Mouse (Mus musculus): ENCODE measurements around the gene Oasl2.
A peak's percentile ranks its signal among the peaks of the same experiment; 100 is the strongest.
"Not testable (repeated sequence)": the region's sequence is repeated elsewhere in the genome, so short reads cannot be mapped to it uniquely, and the experiment has no call there.

Oasl2 gene

DNA sequence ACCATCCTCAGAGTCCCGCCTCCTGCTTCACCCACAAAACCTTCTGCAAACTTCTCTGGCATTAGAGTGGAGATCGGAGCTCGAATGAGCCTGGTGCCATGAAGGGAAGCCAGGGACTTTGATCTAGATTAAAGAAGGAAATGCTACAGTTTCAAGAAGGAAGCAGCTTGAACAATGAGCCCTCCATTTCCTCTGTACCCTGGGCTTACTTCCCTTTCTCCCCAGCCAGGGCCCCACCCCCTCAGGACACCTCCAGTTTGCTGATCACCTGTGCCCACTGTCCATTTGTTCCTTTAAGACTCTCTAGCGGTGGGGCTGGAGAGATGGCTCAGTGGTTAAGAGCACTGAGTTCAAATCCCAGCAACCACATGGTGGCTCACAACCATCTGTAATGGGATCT lies 20.0 kb downstream of the Oasl2 start:
- peak; percentile 30 for DNase-seq

DNA sequence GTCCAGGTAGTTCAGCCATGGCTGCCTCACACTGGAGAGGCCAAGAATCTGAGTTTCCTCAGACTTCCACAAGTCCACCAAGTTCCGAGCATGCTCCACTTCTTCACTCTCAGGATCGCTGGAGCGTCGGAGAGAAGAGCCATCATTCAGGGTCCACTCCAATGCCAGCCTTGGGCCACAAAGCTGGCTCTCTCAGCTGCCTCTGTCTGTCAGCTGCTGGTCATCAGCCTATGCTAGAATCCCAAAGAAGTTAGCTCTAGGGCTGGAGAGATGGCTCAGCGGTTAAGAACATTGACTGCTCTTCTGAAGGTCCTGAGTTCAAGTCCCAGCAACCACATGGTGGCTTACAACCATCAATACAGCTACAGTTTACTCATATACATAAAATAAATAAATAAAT lies 20.6 kb downstream of the Oasl2 start:
- not testable (repeated sequence) for DNase-seq

DNA sequence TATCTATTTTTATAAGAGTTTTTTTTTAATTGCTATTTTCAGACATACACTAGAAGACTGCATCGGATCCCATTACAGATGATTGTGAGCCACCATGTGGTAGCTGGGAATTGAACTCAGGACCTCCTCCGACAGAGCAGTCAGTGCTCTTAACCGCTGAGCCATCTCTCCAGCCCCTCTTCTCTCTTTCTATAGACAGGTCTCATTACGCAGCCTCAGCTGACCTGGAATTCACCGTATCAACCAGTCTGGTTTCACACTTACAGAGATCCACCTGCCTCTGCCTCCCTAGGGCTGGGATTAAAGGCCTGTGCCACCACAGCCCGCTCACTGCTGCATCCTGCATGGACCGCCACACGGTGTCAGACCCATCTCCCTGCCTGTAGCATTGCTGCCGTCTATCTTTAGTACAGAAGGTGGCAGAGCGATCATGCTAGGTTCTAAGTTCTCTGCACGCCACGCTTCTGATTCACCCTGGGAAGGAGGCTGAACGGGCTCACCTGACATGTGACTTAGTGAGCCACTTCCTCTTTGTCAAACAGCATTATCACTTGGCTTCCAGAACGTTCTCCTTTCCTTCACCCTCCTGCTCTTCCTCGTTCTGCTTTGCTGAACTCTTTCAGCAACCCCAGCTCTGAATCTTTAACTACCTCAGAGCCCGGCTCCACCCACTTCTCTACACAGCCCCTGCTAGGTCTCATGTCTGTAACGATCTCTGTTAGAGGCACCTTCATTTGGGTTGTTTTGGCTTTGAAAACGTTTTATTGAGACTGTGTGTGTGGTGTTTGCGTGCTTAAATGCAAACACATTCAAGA lies 25.0 kb downstream of the Oasl2 start:
- DNase-seq, result peak; percentile 67

DNA sequence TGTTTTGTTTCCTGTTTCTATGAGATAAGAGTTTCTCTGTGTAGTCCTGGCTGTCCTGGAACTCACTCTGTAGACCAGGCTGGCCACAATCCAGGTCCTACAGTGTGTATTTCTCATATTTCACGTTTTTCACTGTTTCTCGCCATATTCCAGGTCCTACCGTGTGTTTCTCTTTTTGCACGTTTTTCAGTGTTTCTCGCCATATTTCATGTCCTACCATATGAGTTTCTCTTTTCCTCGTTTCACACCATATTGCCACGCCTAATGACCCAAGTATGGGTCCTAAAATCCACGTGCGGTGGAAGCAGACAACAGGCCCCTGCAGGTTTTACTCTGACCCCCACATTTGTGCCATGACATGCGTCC lies 25.6 kb downstream of the Oasl2 start:
- no peak for DNase-seq

DNA sequence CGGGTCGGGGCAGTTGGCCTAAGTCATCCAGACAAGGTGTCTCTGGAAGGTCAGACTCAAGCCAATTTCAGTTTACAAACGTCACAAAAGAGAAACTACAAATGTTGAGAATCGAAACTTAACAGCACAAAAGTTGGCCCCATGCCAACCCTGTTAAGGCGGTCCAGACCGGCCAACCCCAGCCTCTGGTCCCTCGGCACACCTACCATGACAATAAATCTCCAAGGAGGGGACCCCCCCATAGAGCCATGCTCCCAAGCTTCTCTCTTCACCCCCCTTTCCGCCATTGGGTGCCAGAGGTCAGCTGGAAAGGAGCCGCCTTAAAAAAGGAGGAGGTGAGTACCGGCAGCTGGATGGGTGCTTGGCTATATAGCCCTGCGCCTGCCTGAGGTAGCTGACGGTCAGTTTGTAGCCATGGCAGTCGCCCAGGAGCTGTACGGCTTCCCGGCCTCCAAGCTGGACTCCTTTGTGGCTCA lies 26.3 kb downstream of the Oasl2 start, which contains the start of gene Oasl1:
Gene Oasl1, plus strand, starts transcription at position 243 of the 476 bp plus-strand sequence.
- peak; percentile 72 for DNase-seq

DNA sequence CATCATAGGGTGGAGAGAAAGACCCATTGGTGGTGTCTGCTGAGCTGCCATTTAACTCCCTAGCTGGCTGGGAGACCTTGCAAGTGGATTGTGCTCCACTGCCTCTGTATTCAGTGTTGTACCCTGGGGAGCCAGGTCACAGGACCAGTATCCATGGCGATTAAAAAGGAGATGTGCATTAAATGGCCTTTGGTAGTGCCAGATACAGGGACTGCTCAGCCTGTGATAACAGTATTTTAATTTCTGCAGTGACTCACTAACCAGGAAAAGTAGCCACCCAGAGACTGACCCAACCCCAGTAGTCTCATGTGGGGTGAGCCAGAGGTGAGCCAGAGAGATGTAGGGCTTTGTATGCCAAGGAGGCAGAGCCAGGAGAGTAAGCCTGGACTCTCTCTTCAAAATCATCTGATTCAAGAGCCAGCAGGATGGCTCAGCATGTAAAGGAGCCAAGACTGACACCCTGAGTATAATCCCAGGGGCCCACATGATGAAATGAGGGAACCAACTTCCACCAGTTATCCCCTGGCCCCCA lies 29.5 kb downstream of the Oasl2 start:
- DNase-seq, result no peak

DNA sequence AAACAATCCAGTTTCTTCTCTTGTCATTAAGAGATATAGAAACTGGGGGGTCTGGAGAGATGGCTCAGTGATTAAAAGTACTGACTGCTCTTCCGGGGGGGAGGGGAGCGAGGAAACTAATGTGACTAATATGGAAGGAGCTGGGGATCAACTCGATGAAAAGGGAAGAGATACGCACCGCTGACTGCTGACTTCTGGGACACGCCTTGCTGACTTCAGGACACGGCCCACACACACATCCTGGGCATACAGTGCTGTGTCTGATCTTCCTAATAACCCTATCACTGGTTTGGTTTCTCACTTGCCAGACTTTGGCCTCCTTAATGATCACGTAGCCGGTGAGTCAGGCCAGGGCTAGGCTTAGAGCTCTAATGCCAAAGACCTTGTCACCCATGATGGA lies 30.0 kb downstream of the Oasl2 start:
- DNase-seq, result no peak

DNA sequence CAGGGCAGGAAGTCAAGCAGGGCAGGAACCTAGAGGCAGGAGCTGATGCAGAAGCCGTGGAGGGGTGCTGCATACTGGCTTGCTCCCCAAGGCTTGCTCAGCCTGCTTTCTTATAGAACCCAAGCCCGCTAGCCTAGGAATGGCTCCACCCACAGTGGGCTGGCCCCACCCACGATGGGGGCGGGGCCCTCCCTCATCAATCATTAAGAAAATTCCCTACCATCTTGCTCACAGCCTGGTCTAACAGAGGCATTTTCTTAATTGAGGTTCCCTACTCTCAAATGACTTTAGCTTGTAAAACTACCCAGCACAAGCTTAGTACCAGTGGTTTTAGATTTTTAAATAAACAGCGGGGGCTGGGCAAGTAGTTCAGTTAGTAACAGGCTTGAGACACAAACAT lies 34.9 kb downstream of the Oasl2 start:
- no peak for DNase-seq

DNA sequence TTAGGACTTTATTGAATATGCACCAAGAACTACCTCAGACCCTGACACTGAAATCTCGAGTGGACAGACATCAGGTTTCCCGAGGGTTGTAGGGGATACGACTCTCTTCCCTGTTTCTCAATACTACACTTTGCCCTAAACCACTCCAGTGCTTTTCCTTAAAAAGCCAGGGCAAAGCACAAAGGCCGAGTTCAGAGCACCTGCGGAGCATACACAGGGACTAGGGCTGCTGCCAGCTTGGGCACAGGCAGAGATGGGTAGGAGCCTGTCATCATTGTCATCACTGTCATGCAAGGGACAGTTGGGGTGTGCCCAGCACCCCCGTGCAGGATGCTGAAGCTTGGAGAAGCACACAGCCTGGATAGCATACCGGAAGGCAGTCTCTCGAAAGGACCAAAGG lies 36.5 kb downstream of the Oasl2 start:
- no peak for DNase-seq

DNA sequence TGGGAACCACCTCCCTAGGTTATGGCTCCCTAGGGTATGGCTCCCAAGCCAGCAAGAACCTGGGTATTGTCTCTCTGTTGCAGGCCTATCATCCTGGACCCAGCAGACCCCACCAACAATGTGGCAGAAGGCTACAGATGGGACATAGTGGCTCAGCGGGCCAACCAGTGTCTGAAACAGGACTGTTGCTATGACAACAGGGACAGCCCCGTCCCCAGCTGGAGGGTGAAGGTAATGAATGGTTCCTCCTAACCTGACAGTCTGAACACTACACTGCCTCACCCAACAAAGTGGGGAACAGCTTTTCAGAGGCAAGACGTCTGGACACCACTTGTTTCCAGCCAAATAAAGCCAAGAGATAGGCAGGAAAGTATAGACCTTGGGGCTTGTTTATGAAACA lies 39.1 kb downstream of the Oasl2 start:
- DNase-seq, result no peak

DNA sequence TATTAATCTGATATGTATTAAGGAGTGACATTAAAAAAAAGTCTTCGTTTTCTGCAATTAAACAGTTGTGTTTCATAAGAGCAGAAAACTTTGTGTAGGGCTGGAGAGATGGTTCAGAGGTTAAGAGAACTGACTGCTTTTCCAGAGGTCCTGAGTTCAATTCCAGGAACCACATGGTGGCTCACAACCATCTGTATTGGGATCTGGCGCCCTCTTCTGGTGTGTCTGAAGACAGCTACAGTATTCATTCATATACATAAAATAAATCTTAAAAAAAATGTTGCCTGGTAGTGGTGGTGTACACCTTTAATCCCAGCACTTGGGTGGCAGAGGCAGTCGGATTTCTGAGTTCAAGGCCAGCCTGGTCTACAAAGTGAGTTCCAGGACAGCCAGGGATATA lies 44.4 kb downstream of the Oasl2 start:
- not testable (repeated sequence) for DNase-seq

DNA sequence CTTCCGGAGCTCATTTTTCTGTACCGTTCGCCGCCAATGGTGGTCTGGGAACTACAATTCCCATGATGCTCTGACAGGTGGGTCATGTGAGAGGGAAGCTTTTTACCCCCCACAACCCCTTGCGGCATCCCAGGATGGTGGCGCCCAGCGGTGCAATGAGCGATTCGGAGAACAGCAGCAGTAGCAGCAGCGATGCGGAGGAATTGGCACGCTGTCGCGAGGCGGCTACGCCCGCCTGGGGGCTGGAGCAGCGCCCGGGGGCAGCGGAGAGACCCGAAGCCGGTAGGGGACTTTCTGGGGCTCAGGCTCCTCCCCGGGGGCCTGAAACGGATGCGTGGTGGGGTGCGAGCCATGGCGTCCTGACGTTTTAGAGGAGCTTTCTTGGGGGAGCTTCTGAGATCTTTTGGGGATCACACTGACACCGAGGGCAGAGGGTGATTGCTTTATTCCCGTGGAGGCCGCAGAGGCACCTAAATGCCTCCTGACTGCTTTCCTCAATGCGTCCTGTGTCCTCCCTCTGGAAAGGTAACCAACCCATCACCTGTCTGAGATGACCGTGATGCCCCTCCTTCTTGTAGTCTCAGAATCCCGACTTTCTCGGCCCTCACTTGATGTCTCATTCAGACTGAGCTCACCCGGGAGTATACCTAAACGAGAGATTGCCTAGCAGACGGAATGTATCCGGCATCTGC lies 45.5 kb downstream of the Oasl2 start, which contains the start of gene 2210016L21Rik:
Gene 2210016L21Rik, plus strand, starts transcription at position 85 of the 692 bp plus-strand sequence.
- peak; percentile 91 for DNase-seq

DNA sequence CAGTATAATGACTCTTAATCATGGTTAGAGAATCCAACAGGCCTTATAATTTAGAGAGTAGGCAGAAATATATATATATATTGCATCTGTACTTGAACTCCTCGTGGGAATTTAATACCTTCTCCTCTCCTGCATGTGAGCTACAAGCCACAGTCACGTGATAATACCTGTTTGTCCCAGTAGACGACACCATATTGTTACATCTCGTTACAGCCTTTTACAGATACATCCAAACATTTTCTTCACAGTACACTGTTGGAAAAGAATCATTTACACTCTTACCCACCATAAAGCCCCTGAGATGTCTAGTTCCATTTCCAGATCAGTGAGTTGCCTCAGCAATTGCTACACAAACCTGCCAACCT lies 46.0 kb downstream of the Oasl2 start:
- no peak for DNase-seq

DNA sequence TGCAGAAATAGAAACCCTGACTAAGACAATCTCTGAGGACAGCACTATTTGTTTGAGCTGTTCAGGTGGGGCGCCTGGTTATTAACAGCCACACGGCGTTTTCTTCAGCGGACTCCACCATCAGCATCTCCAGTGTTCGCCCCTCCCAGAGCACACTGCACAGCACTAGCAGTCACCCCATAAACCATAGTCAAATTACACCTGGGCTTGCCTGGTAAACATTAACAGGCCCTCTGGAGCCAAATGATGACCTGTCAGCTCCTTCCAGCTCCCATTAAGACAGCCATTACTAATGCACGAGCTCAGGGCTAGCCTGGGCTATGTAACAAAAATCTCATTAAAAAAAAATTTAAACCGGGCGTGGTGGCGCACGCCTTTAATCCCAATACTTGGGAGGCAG lies 48.3 kb downstream of the Oasl2 start:
- DNase-seq, result no peak

DNA sequence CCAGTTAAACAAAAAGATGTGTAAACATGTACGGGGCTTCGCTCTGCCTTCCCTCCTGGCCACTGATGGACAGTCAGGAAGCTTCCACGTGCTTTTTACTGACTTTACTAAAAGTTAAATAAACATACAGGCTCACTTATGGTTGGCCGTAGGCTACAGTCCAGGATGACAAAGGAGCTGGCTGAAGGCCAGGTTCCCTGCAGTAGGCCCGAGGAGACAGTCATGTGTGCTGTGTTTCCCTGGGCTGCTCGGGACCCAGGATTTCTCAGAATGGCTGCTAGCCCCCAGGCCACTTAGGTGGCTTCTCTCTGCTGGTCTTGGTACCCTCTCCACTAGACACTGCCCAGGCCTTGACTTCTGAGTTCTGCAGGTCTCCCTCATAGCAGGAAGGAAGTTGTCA lies 52.2 kb downstream of the Oasl2 start:
- peak; percentile 30 for DNase-seq

DNA sequence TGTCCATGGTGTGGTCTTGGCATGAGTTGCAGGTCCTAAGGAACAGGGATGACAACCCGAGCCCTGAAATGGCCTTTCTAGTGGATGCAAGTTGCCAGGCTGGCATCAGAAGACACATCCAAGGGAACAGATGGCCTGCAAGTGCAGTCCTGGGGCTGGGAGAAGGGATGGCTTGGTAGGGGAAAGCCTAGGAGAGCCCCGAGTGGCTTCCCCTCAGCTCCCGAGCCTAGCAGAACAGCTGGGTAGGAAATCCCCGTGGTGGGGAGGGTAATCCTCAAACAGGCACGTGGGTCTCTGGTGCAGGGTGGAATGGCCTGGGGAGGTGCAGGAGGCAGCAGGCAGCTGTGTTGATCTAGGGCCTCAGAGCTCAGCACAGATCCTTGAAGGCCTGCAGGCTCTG lies 52.6 kb downstream of the Oasl2 start:
- no peak for DNase-seq

DNA sequence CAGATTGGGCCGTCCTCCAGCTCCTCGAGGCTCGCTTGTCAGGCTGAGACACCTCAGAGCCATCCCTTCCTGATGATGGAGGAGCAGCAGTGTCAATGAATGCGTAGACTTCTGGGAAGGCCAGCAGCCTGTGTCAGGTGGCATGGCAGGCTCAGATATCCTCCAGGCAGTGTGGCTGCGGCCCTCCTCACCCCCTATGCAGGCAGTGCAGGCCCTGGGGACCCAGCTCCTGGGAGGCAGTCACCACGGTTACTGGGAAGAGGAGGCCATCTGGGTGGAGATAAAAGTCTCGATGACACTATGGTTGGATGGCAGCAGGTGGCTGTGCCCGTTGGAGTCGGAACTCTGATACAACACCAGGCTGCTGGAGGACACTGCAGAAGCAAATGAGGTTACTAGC lies 53.1 kb downstream of the Oasl2 start:
- no peak for DNase-seq

DNA sequence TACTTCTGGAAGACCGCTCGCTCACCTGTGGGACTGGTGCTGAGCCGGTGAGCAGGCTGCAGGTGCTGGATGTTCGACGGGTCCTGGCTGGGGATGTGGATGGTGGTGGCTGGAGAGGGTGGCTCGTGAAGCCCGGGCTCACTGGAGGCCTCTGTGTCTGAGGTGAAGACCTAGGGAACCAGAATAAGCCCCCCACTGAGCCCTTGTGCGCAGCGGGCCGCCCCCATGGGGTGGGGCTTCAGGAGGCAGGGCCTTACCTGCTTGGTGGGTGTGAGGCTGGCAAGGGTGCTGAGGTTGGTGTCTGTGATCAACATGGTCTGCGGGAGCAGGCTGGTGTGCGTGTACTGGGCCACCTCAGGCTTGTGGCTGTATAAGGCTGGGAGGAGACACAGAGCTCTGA lies 53.9 kb downstream of the Oasl2 start:
- no peak for DNase-seq

DNA sequence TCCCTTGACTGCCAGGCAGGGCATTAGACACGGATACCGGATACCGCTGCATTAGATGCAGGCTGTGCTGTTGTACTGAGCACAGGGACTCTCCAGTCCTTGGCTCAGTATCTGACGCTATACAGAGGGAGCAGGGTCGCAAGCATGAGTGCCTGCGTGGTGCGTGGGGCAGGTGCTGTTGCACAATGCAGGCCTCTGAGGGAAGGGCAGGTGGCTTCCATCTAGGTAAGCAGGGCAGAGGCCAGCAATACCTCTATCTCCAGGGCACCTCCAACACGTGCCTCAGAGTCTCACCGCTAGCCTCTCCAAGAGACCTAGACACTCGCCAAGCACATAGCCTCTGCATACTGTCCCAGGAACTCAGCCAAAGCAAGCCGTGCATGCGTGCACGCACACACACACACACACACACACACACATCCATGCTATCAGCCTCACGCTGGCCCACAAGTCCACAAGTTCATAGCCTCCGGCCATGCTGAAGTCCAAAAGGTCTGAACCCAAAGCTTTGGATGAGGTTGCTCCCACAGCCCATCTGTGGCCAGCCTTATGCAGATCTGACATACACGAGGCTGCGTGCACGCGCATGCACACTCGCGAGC lies 54.6 kb downstream of the Oasl2 start:
- no peak for DNase-seq

DNA sequence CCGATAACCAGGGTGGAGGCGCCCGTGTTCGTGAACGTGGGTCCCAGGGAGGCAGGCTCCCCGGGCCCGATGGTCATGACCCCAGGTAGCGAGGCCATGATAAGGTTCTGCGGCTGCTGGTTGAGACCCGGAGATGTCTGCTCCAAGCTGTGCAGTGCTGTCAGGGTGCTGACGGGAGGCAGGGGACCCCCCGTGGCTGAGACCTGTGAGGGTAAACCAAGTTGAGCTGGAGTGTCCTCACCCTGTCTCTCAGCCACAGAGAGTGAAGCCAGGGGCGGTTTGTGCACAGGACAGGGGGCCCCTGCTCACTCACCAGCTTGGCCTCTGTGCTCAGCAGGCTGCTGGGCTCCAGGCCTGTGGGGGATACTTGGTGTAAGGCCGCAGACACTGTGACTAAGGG lies 56.6 kb downstream of the Oasl2 start:
- DNase-seq, result no peak

DNA sequence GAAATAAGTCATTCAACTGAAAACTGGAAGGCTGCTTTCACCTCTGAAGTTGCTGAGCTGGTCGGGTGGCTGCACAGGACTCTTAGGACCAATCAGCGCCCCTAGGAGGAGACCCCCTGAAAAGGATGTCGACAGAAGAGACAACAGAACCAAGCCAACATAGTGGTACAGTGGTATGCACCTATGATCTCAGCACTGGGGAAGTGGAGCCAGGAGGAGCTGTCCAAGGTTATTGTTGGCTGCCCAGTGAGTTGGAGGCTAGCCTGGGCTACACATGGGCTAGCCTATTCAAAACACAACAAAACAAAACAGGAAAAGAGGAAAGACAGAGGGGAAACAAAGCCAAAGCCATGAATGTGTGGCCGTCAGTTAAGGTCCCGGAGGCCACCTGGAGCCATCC lies 61.3 kb downstream of the Oasl2 start:
- no peak for DNase-seq
